Mouse (Mus musculus) liver, embryonic 15.5 days (tissue): ENCODE data around the gene Rnf227. TPM values are rescaled to one million over a fixed set of nuclear protein-coding genes. Genes with fewer than 3 reads are reported as not detected.

Experiments
- ATAC-seq: fragments of 200-750 bp; cut with Nextera tagmentation; 2 replicates; pipeline ENCODE4 v1.8.0; 2017; ENCODE audit warnings: moderate number of reproducible peaks, mild to moderate bottlenecking, moderate library complexity; ENCODE audit not compliant: insufficient read depth
- H3K27ac ChIP-seq: fragments of 300-500 bp; sonication (generic); replicated peaks from 2 replicates; pipeline ENCODE4 v1.5.1; 2015; ENCODE audit warnings: mild to moderate bottlenecking, inconsistent platforms
- H3K27me3 ChIP-seq: fragments of 300-500 bp; sonication (generic); 2 replicates; pipeline ENCODE4 v1.6.1; 2015; ENCODE audit warnings: mild to moderate bottlenecking, inconsistent platforms
- H3K36me3 ChIP-seq: fragments of 300-500 bp; sonication (generic); replicated peaks from 2 replicates; pipeline ENCODE4 v1.6.1; 2015; ENCODE audit warnings: moderate library complexity, mild to moderate bottlenecking, inconsistent platforms
- H3K4me1 ChIP-seq: fragments of 300-500 bp; sonication (generic); replicated peaks from 2 replicates; pipeline ENCODE4 v1.6.1; 2015; ENCODE audit warnings: inconsistent platforms
- H3K4me2 ChIP-seq: fragments of 300-500 bp; sonication (generic); 2 replicates; pipeline ENCODE4 v1.6.1; 2015; ENCODE audit warnings: moderate library complexity, mild to moderate bottlenecking, inconsistent platforms
- H3K4me3 ChIP-seq: fragments of 300-500 bp; sonication (generic); replicated peaks from 2 replicates; pipeline ENCODE4 v1.5.1; 2015; ENCODE audit warnings: mild to moderate bottlenecking, inconsistent platforms
- H3K9ac ChIP-seq: fragments of 300-500 bp; sonication (generic); 2 replicates; pipeline ENCODE4 v1.6.1; 2015; ENCODE audit warnings: moderate library complexity, mild to moderate bottlenecking, inconsistent platforms
- H3K9me3 ChIP-seq: fragments of 300-500 bp; sonication (generic); replicated peaks from 2 replicates; pipeline ENCODE4 v1.6.1; 2016; ENCODE audit warnings: inconsistent platforms
- WGBS: fragments of 180-500 bp; shearing (Covaris S2); methylation state at CpG from one replicate; pipeline ENCODE4 v1.1.7; 2015; ENCODE audit warnings: mixed read lengths; ENCODE audit not compliant: insufficient replicate concordance; 5-methylcytosine and 5-hydroxymethylcytosine counted together
- polyA plus RNA-seq: library from polyadenylated mRNA; unstranded; fragments of >200 nt; fragmentation: Nextera tagmentation; extraction: Ambion mirVana; gene quantifications from 2 replicates; pipeline ENCODE4 v1.2.1, GENCODE M21; 2015

The Rnf227 gene
- polyA plus RNA-seq, 1 experiment from 2014 or later: 1.3 TPM

DNA sequence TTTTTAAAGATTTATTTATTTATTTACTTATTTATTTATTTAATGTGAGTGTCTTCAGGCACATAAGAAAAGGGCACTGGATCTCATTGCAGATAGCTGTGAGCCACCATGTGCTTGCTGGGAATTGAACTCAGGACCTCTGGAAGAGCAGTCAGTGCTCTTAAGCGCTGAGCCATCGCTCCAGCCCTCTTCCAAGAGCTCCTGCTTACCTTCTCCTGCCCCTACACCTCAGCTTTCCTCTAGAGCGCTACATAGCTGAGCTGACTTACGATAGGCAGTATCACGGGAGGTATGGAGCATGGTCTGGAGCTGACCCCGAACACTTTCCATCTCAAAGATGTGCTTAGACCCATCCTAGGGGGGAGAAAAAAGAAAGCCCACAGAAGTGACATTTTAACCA, 18.7 kb upstream of the Rnf227 start:
- Histone ChIP-seq H3K4me2 (peak overlapping the region; percentile 92), H3K27ac (no peak overlapping the region)

DNA sequence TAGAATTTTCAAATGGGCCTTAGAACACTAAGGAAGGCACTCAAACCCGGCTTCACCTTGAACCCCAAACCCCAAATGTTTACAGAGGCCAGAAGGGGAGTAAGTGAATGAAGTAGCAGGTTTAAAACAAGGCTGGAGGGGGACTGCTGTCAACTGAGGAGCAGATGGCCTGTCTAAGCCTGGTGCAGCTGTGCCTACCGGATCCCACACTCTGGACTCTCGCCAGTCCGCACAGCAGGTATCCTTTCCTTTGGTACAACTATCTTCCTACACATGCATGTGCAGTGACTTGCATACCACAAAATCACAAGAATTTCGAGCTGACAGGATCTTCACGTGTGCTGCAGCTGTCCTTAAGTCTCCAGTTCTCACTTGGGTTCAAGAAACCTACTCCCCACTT, 18.3 kb upstream of the Rnf227 start:
- peak overlapping the region; percentile 88 for H3K9ac ChIP-seq
- H3K4me3 ChIP-seq: peak overlapping the region; percentile 80; the same call in 1 of the 2 replicates
- WGBS: 73% methylated on average over 6 of the region's 6 CpGs
- H3K4me1 ChIP-seq: peaks cover 48% of the 10 kb centered on the region
- peaks cover 9% of the 10 kb centered on the region for H3K27me3 ChIP-seq
- no peak for ATAC-seq
- no peaks in the 10 kb centered on the region for H3K9me3 ChIP-seq
- H3K36me3 ChIP-seq: peaks cover 30% of the 10 kb centered on the region
- peak overlapping the region; percentile 92 for H3K4me2 ChIP-seq
- H3K27ac ChIP-seq: no peak overlapping the region

More for the DNA sequence above, 18.7 kb upstream of the Rnf227 start:
- Histone ChIP-seq H3K4me1 (peaks cover 44% of the 10 kb centered on the region), H3K9ac (peak overlapping the region; percentile 88; the same call in 1 of the 2 replicates), H3K9me3 (no peaks in the 10 kb centered on the region), H3K36me3 (peaks cover 34% of the 10 kb centered on the region), H3K27me3 (peaks cover 5% of the 10 kb centered on the region), H3K4me3 (no peak overlapping the region)
- 89% methylated on average over 6 of the region's 6 CpGs for WGBS
- no peak for ATAC-seq

DNA sequence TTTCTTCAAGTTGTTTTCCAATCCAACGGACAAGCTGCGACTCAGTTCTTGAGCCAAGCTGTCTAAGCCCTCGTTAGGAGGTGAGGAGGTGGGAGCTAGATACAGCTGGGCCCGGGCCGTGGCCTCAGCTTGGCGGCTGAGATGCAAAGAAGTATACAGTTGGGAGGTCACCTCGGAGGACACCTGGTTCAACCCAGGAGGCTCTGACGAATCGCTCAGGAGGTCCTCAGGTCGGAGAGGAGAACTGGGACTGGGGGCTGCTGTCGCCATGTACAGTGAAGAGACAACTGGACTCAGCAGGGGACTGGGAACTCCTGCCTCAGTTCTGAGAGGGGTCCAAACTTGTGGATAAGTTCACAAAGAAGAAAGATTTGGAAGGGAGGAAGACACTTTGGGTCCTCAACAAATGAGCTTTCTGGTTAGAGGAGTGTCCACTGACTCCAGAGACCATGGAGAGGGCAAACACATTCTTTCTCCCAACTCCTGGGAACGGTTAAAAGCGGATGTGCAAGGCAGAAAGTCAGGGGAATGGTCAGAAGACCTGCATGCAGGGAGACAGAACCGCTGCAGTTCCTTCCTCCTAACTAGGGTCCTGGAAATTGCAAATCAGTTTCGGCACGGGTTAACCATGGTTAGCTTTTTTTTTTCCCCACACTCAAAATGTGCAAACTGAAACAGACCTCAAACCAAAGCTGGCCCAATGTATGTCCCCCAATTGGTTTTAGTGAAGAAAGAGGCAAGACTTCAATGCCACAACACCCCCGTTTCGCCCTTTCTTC, 17.4 kb upstream of the Rnf227 start:
- 28% methylated on average over 18 of the region's 18 CpGs for WGBS
- Histone ChIP-seq H3K36me3 (peaks cover 26% of the 10 kb centered on the region), H3K9ac (peak overlapping the region; percentile 88), H3K27me3 (peaks cover 18% of the 10 kb centered on the region), H3K9me3 (no peaks in the 10 kb centered on the region), H3K27ac (peak overlapping the region; percentile 85), H3K4me2 (peak overlapping the region; percentile 92), H3K4me1 (peaks cover 50% of the 10 kb centered on the region), H3K4me3 (peak overlapping the region; percentile 80)
- ATAC-seq: no peak

DNA sequence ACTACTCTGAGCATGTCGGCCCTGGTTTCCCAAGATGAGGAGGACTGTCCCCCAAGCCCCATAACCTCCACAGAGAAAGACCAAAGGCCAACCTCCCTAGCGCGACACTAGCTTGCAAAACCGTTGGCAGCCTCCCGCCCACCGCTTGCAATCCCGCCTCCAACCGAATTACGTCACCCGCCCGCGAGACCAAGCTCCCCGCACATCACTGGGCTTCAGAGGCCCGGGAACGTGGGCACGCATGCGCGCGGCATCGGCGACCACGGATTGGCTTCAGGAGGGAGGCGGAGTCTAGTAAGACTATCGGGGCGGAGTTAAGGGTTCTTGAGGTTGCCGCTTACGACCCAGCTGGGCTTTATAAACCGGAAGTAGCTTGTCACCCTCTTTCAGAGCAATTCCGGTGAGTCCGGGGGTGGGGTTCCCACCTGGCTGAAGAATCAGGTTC, 16.6 kb upstream of the Rnf227 start, which contains the start of the genes Cntrob and Trappc1:
Gene Cntrob, minus strand, starts transcription at position 109 of the 445 bp plus-strand sequence.
Gene Trappc1, plus strand, starts transcription at position 314 of the 445 bp plus-strand sequence.
- H3K4me3 ChIP-seq: peak within 1 kb of the TSS; percentile 80
- H3K9ac ChIP-seq: peak within 1 kb of the TSS; percentile 88
- H3K4me2 ChIP-seq: peak within 1 kb of the TSS; percentile 92
- ATAC-seq: peak; percentile 92
- H3K9me3 ChIP-seq: no peaks in the 10 kb centered on the region
- peaks cover 18% of the 10 kb centered on the region for H3K36me3 ChIP-seq
- H3K27ac ChIP-seq: peak within 1 kb of the TSS; percentile 85
- H3K4me1 ChIP-seq: peaks cover 50% of the 10 kb centered on the region
- peaks cover 26% of the 10 kb centered on the region for H3K27me3 ChIP-seq
- under 1% methylated on average over 30 of the region's 30 CpGs for WGBS

DNA sequence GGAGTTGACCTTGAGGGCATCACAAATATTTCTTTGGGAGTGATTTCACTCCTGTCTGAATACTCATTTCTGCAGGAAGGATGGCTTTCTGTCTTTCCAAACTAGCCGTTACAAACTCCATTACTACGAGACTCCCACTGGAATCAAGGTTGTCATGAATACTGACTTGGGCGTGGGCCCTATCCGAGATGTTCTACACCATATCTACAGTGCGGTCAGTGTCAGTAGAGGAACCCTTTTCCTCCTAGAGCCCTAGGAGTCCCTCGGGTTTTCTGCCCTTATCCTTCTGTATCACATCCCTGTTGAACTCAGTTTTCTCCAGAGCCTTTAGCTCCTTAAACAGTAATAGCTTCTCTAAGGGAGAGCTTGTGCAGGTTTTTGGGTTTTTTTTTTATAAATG, 15.5 kb upstream of the Rnf227 start:
- no peaks in the 10 kb centered on the region for H3K9me3 ChIP-seq
- peak overlapping the region; percentile 51; the same call in 1 of the 2 replicates for H3K27ac ChIP-seq
- peaks cover 37% of the 10 kb centered on the region for H3K27me3 ChIP-seq
- 58% methylated on average over 6 of the region's 6 CpGs for WGBS
- no peak for ATAC-seq
- H3K4me3 ChIP-seq: peak overlapping the region; percentile 80
- H3K9ac ChIP-seq: peak overlapping the region; percentile 77
- H3K4me1 ChIP-seq: peaks cover 50% of the 10 kb centered on the region
- peak overlapping the region; percentile 92 for H3K4me2 ChIP-seq
- H3K36me3 ChIP-seq: peaks cover 9% of the 10 kb centered on the region

DNA sequence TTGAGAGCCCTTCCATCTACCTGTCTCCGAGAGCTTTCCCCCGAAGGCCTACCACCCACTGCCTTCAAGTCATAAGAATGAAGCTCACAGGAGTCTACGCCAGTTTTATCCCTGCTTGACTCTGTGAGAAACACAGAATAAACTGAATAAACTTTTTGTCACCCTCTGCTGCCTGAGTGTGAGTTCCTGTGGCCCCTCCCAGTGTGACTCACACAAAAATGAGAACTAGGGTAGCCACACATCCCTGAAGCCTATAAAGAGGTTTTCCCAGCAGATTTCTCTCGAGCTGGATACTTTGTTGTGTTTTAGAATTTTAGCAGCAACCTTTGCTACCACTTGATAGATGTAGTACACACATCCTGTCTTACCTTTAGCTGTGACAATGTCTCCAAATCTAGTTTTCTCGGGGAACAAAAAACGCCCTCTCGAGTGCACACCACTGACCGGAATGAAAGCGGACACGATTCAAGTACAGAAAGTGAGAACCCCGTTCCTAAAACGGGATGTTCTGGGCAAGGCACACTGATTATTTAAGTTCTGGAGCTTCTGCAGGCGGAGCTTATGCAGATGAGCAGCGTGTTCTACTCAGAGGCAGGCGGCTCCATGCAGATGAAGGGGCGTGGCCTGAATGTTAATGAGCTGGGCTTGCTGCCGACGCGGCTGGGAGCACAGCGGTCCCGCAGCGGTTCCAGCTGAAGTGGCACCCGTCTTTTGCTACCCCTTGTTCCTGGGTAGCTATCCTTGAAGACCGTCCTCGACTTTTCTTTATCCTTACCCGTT, 14.4 kb upstream of the Rnf227 start, which contains the start of gene Kcnab3:
Gene Kcnab3, plus strand, starts transcription at position 631 of the 780 bp plus-strand sequence.
- ATAC-seq: peak; percentile 45
- Histone ChIP-seq H3K27ac (peak within 1 kb of the TSS; percentile 51), H3K4me2 (peak within 1 kb of the TSS; percentile 92), H3K9ac (peak within 1 kb of the TSS; percentile 45), H3K27me3 (peaks cover 48% of the 10 kb centered on the region), H3K36me3 (0 out of 2 replicates have a peak, but pooled peaks cover 4% of the 10 kb centered on the region), H3K4me3 (peak within 1 kb of the TSS; percentile 80), H3K9me3 (no peaks in the 10 kb centered on the region), H3K4me1 (peaks cover 50% of the 10 kb centered on the region)
- 9% methylated on average over 26 of the region's 26 CpGs for WGBS

DNA sequence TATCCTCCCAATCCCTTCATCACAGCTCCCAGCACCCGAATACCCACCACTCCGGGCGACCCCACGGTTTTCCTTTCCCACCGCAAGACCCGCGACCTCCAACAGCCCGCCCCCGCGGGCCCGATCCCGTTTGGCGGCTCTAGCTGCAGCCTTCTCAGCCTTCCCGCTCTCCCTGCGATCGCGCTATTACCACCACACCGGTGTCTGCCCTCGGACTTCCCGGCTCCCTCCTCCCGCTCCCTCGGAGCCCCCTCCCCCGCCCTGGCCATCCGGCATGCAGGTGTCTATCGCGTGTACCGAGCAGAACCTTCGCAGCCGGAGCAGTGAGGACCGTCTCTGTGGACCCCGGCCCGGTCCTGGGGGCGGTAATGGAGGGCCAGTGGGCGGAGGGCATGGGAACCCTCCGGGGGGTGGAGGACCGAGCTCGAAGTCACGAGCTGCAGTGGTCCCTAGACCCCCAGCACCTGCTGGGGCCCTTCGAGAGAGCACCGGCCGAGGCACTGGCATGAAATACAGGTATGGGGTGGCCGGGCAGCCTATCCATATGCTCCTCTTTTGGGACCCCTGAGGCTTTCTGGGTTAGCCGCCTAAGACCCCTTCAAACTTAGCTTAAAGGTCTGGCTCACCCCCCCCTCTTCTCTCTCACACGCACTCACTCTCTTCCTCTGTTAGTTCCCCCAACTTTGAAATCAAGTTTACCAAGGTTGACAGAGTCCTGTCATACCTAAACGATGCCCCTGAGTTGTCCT, 13.7 kb upstream of the Rnf227 start:
- H3K4me1 ChIP-seq: peaks cover 53% of the 10 kb centered on the region
- peak overlapping the region; percentile 45 for H3K9ac ChIP-seq

DNA sequence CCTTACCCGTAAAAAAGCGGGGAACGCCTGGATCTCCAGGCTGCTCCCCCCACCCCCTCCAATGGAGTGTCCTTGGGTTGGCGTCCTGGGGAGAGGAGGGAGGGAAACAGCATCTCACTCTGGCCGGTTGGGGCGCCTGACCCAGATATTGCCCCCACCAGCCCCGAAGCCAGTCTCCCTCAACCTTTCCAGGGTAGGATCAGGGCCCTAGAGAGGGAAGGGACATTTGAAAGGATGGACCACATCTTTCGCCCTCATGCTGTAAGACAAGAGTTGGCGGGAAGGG, 13.2 kb upstream of the Rnf227 start:
- 16% methylated on average over 9 of the region's 9 CpGs for WGBS
- no peak overlapping the region for H3K4me2 ChIP-seq
- no peak overlapping the region for H3K9ac ChIP-seq
- no peak for ATAC-seq
- no peaks in the 10 kb centered on the region for H3K36me3 ChIP-seq
- H3K4me3 ChIP-seq: no peak overlapping the region
- H3K4me1 ChIP-seq: peaks cover 53% of the 10 kb centered on the region
- no peaks in the 10 kb centered on the region for H3K9me3 ChIP-seq
- H3K27me3 ChIP-seq: peaks cover 60% of the 10 kb centered on the region
- H3K27ac ChIP-seq: no peak overlapping the region

More for the DNA sequence above, 13.7 kb upstream of the Rnf227 start:
- Histone ChIP-seq H3K9me3 (no peaks in the 10 kb centered on the region), H3K36me3 (no peaks in the 10 kb centered on the region), H3K4me2 (peak overlapping the region; percentile 92), H3K27ac (no peak overlapping the region), H3K27me3 (peaks cover 55% of the 10 kb centered on the region), H3K4me3 (peak overlapping the region; percentile 59)
- 3% methylated on average over 45 of the region's 45 CpGs for WGBS
- ATAC-seq: no peak

DNA sequence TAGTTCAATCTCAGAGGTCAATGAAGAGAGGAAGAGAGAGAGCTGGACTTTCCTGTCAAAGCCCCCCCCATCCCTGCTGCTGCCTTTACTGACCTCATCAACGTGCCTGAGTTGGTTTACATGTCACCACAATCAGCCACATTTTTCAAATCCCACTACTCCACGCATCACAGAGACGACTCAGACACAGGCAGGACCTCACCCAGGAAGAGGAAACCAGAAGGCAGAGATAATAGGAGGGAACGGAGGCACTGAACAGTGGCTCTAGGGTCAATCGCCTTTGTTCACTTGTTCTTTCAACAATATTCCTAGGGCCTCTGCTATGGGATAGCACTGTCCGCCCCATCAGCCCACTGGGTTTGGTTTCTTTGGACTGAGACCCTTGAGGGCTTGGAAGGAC, 12.6 kb upstream of the Rnf227 start:
- Histone ChIP-seq H3K4me2 (no peak overlapping the region), H3K27ac (no peak overlapping the region), H3K36me3 (no peaks in the 10 kb centered on the region), H3K9me3 (no peaks in the 10 kb centered on the region), H3K4me3 (no peak overlapping the region), H3K9ac (no peak overlapping the region), H3K27me3 (peaks cover 65% of the 10 kb centered on the region), H3K4me1 (peaks cover 53% of the 10 kb centered on the region)
- no peak for ATAC-seq
- WGBS: 10% methylated on average over 6 of the region's 6 CpGs

DNA sequence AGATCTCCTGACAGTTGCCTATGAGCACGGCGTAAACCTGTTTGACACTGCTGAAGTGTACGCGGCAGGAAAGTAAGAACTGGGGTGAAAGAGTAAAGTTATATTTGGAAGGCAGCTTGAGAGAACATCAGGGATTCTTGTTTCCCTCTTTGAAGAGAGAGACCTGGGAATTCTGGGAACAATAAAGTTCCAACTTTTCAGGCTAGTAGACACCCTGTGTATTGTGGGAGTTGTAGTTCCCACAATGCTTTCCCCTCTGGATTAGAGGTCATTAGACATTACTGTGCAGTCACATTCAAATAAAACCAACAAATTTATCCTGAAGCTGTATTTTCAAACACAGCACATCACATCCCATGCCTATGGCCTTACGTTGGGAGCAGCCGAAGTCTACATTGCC, 11.7 kb upstream of the Rnf227 start:
- Histone ChIP-seq H3K4me3 (no peak overlapping the region), H3K27me3 (peaks cover 72% of the 10 kb centered on the region), H3K9me3 (no peaks in the 10 kb centered on the region), H3K9ac (no peak overlapping the region), H3K4me1 (peaks cover 55% of the 10 kb centered on the region), H3K4me2 (no peak overlapping the region), H3K36me3 (no peaks in the 10 kb centered on the region), H3K27ac (no peak overlapping the region)
- no peak for ATAC-seq
- WGBS: 77% methylated on average over 6 of the region's 6 CpGs
